Mouse (Mus musculus) bone marrow macrophage, adult 2 months (primary cell): Measurements from ENCODE around the gene 1700010I14Rik.

Experiments
- CTCF ChIP-seq: IDR thresholded peaks from 2 replicates; pipeline ENCODE4 v1.5.1; 2012; ENCODE audit warnings: low read depth, mild to moderate bottlenecking, low read length, moderate library complexity
- POLR2A ChIP-seq: IDR thresholded peaks from 2 replicates; pipeline ENCODE4 v1.6.1; 2012; ENCODE audit warnings: mild to moderate bottlenecking, low read depth, low read length, borderline replicate concordance

- TF ChIP-seq CTCF, result no peak
- TF ChIP-seq POLR2A, result no peak
Observed at GRCm38 (mm10) chr17:8974423-8974822, 13.7 kb upstream of the 1700010I14Rik start.
